Mouse (Mus musculus) small intestine, adult 2 months (tissue): ENCODE measurements around the gene Setdb2.

ENCODE experiments used
- CTCF ChIP-seq: fragments of 200-500 bp; IDR thresholded peaks from 2 replicates; pipeline ENCODE4 v1.5.1; 2012; ENCODE audit warnings: low read depth, mild to moderate bottlenecking, control low read depth, inconsistent platforms, low read length, moderate library complexity, mixed read lengths; ENCODE audit not compliant: insufficient replicate concordance, insufficient read length; ENCODE audit errors: extremely low read depth
- POLR2A ChIP-seq: fragments of 200-500 bp; IDR thresholded peaks from 2 replicates; pipeline ENCODE4 v1.6.1; 2012; ENCODE audit warnings: low read depth, mild to moderate bottlenecking, control low read depth, inconsistent platforms, low read length, moderate library complexity

DNA sequence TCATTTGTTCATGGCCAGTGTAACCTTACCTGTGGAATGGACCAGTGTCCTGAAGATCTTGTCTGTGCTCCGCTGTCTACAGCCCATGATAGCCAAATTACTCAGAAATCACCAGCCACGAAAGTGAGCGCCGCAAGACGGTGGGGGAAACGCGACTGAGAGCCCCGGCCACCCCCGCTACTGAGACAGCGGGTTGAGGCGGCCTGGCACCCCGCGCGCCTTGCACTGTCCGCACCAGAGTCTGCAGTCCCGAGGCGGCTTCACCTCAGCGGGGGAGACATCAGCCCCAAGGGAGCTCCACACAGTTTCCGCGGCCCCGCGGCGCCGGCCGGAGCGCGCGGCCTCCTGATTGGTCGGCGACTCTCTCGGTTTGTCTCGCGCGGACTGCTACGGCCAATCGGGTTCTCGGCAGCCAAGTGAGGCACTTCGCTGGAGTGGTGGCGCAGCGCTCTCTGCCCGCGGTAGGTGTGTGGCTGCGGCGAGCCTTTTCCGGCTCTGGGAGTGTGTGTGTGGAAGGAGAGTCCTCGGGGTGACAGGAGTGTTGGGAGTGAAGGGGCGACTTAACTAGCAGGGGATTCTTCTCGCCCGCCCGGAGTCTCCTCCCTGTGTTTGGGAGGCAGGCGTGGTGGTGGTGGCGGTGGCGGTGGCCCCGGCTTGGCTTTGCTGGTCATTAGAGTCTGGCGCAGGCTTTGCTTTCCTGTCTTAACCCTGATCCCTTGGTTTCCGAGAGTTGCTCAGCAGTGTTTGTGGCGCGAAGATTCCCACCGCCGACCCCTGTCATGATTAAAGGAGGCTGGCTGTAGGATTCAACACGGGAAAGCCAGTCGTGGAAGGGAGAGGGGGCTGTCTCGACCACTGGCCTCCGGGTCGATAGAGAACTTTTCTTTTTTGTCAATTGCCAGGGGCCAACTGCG, at the start of gene Setdb2, which contains the start of gene Cab39l:
- TF ChIP-seq POLR2A = peak; percentile 96
- TF ChIP-seq CTCF = no peak
